Mouse (Mus musculus) liver, postnatal 0 days (tissue): ENCODE data around the gene Dxo. TPM values are rescaled to one million over a fixed set of nuclear protein-coding genes. Genes with fewer than 3 reads are reported as not detected.
A peak's percentile ranks its signal among the peaks of the same experiment; 100 is the strongest.

ENCODE experiments used
- ATAC-seq: fragments of 200-750 bp; cut with Nextera tagmentation; 2 replicates; pipeline ENCODE4 v1.8.0; 2017; ENCODE audit warnings: mild to moderate bottlenecking, moderate library complexity
- DNase-seq: peaks from one replicate; pipeline ENCODE4 v3.0.0-alpha.2; 2016
- H3K27ac ChIP-seq: fragments of 300-500 bp; sonication (generic); 2 replicates; pipeline ENCODE4 v1.5.1; 2014; ENCODE audit warnings: antibody characterized with exemption, moderate library complexity, mild to moderate bottlenecking, low read depth
- H3K27me3 ChIP-seq: fragments of 300-500 bp; sonication (generic); 2 replicates; pipeline ENCODE4 v1.6.1; 2014; ENCODE audit warnings: low read length, control low read depth, mixed read lengths; ENCODE audit not compliant: insufficient read depth
- H3K36me3 ChIP-seq: fragments of 300-500 bp; sonication (generic); replicated peaks from 2 replicates; pipeline ENCODE4 v1.6.1; 2014; ENCODE audit warnings: mild to moderate bottlenecking, control low read depth, low read length, moderate library complexity, mixed read lengths; ENCODE audit not compliant: insufficient read depth
- H3K4me1 ChIP-seq: fragments of 300-500 bp; sonication (generic); 2 replicates; pipeline ENCODE4 v1.6.1; 2014; ENCODE audit warnings: antibody characterized with exemption, mild to moderate bottlenecking, control low read depth; ENCODE audit not compliant: insufficient read depth
- H3K4me2 ChIP-seq: fragments of 300-500 bp; sonication (generic); 2 replicates; pipeline ENCODE4 v1.6.1; 2014; ENCODE audit warnings: low read depth, mild to moderate bottlenecking, low read length, moderate library complexity, mixed read lengths
- H3K4me3 ChIP-seq: fragments of 300-500 bp; sonication (generic); 2 replicates; pipeline ENCODE4 v1.5.1; 2014; ENCODE audit warnings: low read depth, low read length
- H3K9ac ChIP-seq: fragments of 300-500 bp; sonication (generic); replicated peaks from 2 replicates; pipeline ENCODE4 v1.6.1; 2014; ENCODE audit warnings: mild to moderate bottlenecking, moderate library complexity
- H3K9me3 ChIP-seq: fragments of 300-500 bp; sonication (generic); 2 replicates; pipeline ENCODE4 v1.6.1; 2016; ENCODE audit warnings: mild to moderate bottlenecking, control low read depth, low read length, mixed read lengths
- CTCF ChIP-seq: sonication (generic); IDR thresholded peaks from 2 replicates; pipeline ENCODE4 v1.5.1; 2016; ENCODE audit warnings: antibody characterized with exemption, low read depth
- EP300 ChIP-seq: IDR thresholded peaks from 2 replicates; pipeline ENCODE4 v1.6.1; 2016; ENCODE audit warnings: antibody characterized with exemption, low read depth, mild to moderate bottlenecking
- WGBS: fragments of 180-500 bp; shearing (Covaris S2); extraction: QIAGEN DNeasy Blood & Tissue Kit; methylation state at CpG from one replicate; pipeline ENCODE4 v1.1.7; 2014; ENCODE audit not compliant: insufficient replicate concordance; 5-methylcytosine and 5-hydroxymethylcytosine counted together
- polyA plus RNA-seq: library from polyadenylated mRNA; unstranded; fragments of >200 nt; fragmentation: Nextera tagmentation; extraction: Ambion mirVana; gene quantifications from 2 replicates; pipeline ENCODE4 v1.2.1, GENCODE M21; 2015

Gene Dxo
- polyA plus RNA-seq, 1 experiment from 2014 or later = 19.2 TPM

GRCm38 (mm10) chr17:34847615-34848014 lies 10.8 kb downstream of the Dxo start:
- Histone ChIP-seq H3K27me3 (no peaks in the 10 kb centered on the region), H3K27ac (no peak overlapping the region), H3K9ac (no peak overlapping the region), H3K36me3 (peaks cover 42% of the 10 kb centered on the region), H3K4me3 (no peak overlapping the region), H3K9me3 (no peaks in the 10 kb centered on the region), H3K4me2 (no peak overlapping the region), H3K4me1 (peaks cover 13% of the 10 kb centered on the region)
- no peak for DNase-seq
- TF ChIP-seq EP300 (no peak), CTCF (no peak)
- WGBS = 90% methylated on average over 7 of the region's 7 CpGs
- ATAC-seq = no peak

GRCm38 (mm10) chr17:34849722-34850516 lies 13.1 kb downstream of the Dxo start, which contains the start of the genes Skiv2l and Nelfe:
Gene Skiv2l, minus strand, starts transcription at chr17:34850210.
Gene Nelfe, plus strand, starts transcription at chr17:34850391.
- WGBS = 1% methylated on average over 63 of the region's 65 CpGs
- peak within 1 kb of the TSS; percentile 74 for H3K9ac ChIP-seq
- peak within 1 kb of the TSS; percentile 91 for H3K4me2 ChIP-seq
- no peaks in the 10 kb centered on the region for H3K9me3 ChIP-seq
- H3K36me3 ChIP-seq = peaks cover 46% of the 10 kb centered on the region
- peak within 1 kb of the TSS; percentile 69 for H3K27ac ChIP-seq
- ATAC-seq (peak; percentile 97), DNase-seq (peak; percentile 99)
- peak within 1 kb of the TSS; percentile 72 for H3K4me3 ChIP-seq
- no peaks in the 10 kb centered on the region for H3K27me3 ChIP-seq
- TF ChIP-seq CTCF = 0 out of 2 replicates have a peak, but pooled peaks have one; percentile 9
- peak; percentile 73; the same call in 1 of the 2 replicates for TF ChIP-seq EP300
- peaks cover 13% of the 10 kb centered on the region for H3K4me1 ChIP-seq

DNA sequence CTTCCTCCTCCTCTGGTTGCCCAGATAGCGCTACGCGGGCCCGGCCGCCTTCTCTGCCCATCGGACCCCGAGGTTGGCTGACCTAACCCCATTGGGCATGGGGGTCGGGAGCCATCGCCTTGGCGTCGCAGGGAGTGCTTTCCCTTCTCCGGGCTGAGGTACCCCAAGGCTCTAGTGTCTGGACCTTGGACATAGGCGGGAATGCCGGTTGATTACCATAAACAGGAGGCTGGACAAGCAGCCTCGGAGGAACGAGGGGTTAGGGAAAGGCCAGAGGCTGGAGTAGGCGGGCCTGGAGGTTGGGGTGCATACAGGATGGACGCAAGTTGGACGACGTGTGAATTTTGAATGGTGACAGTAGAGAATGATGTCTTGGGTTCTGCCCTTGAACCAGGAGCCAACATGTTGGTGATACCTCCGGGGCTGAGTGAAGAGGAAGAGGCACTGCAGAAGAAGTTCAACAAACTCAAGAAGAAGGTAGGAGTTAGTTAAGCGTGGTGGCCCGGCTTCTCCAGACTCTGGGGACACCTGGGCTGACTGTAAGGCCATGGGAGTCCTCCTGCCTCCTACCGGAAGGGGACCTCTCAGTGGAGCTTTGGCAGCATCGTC lies 13.8 kb downstream of the Dxo start:
- peak; percentile 16 for ATAC-seq
- TF ChIP-seq EP300 = no peak
- TF ChIP-seq CTCF = no peak
- peak overlapping the region; percentile 74 for H3K9ac ChIP-seq
- H3K27me3 ChIP-seq = no peaks in the 10 kb centered on the region
- peak overlapping the region; percentile 91 for H3K4me2 ChIP-seq
- DNase-seq = no peak
- peak overlapping the region; percentile 72 for H3K4me3 ChIP-seq
- peaks cover 46% of the 10 kb centered on the region for H3K36me3 ChIP-seq
- 2% methylated on average over 25 of the region's 25 CpGs for WGBS
- H3K9me3 ChIP-seq = no peaks in the 10 kb centered on the region
- H3K27ac ChIP-seq = peak overlapping the region; percentile 67
- H3K4me1 ChIP-seq = peaks cover 13% of the 10 kb centered on the region

DNA sequence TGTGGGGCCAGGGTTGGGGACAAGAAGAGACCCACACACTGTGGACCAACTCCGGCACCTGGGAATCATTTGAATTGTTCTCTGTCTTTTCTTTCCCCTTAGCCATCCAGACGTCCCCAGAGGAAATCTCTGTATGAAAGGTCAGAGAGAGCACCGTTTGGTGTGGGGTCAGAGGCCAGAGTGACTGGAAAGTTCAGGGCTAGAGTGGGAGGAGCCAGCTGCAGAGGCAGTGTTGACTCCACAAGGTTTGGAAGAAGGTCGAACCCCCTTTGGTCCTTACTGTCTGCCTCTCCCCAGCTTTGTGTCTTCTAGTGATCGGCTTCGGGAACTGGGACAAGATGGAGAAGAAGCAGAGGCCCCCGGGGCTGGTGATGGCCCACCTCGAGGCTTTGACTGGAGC lies 16.7 kb downstream of the Dxo start:
- no peak for DNase-seq
- no peak overlapping the region for H3K4me2 ChIP-seq
- 65% methylated on average over 8 of the region's 8 CpGs for WGBS
- no peaks in the 10 kb centered on the region for H3K27me3 ChIP-seq
- H3K4me3 ChIP-seq = no peak overlapping the region
- ATAC-seq = no peak
- H3K36me3 ChIP-seq = peaks cover 44% of the 10 kb centered on the region
- TF ChIP-seq EP300 (no peak), CTCF (no peak)
- no peak overlapping the region for H3K9ac ChIP-seq
- H3K4me1 ChIP-seq = peaks cover 17% of the 10 kb centered on the region
- H3K27ac ChIP-seq = no peak overlapping the region
- H3K9me3 ChIP-seq = no peaks in the 10 kb centered on the region

DNA sequence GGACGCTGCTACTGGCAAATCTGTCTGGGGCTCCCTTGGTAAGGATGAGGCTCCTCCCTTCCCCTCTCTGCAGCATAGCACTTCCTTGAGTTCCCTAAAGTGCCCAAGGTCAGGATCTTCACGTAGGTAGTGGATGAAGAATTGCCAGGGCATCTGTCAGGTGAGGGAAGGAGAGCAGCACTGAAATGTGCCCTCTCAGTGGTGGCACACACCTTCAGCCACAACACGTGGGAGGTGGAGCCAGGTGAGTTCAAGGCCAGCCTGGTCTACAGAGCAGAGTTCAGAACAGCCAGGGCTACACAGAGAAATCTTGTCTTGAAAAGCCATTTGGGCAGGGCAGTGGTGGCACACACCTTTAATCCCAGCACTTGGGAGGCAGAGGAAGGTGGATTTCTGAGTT lies 17.9 kb downstream of the Dxo start:
- DNase-seq (no peak), ATAC-seq (no peak)
- TF ChIP-seq EP300 (no peak), CTCF (no peak)
- Histone ChIP-seq H3K4me1 (peaks cover 17% of the 10 kb centered on the region), H3K4me3 (no peak overlapping the region), H3K4me2 (no peak overlapping the region), H3K9ac (no peak overlapping the region), H3K36me3 (peaks cover 48% of the 10 kb centered on the region), H3K9me3 (no peaks in the 10 kb centered on the region), H3K27ac (no peak overlapping the region), H3K27me3 (no peaks in the 10 kb centered on the region)
- WGBS = 69% methylated on average over 3 of the region's 3 CpGs

DNA sequence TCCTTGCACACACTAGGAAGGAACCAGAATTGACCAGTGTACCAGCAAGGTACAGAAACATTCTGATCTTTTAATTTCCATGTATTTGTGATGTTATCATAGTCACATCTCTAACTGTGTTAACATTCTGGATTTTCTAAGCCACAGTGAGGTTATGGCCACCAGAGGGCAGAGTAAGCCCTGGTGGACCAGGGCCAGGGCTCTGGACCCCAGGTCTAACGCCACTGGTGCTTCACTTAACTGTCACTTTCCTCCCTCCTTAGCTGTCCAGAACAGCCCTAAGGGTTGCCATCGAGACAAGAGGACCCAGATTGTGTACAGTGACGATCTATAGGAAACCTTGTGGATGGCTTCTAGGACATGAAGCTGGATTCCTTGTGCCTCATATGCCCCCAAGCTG lies 19.0 kb downstream of the Dxo start:
- peaks cover 48% of the 10 kb centered on the region for H3K36me3 ChIP-seq
- ATAC-seq = peak; percentile 47; the same call in 1 of the 2 replicates
- H3K9ac ChIP-seq = no peak overlapping the region
- DNase-seq = peak; percentile 63
- H3K4me1 ChIP-seq = peaks cover 17% of the 10 kb centered on the region
- no peaks in the 10 kb centered on the region for H3K27me3 ChIP-seq
- peak; percentile 88 for TF ChIP-seq CTCF
- no peak for TF ChIP-seq EP300
- no peaks in the 10 kb centered on the region for H3K9me3 ChIP-seq
- H3K4me3 ChIP-seq = no peak overlapping the region
- WGBS = 33% methylated on average over 3 of the region's 3 CpGs
- no peak overlapping the region for H3K27ac ChIP-seq
- H3K4me2 ChIP-seq = no peak overlapping the region
